Mouse (Mus musculus): ENCODE measurements around the gene Ppid.

DNA sequence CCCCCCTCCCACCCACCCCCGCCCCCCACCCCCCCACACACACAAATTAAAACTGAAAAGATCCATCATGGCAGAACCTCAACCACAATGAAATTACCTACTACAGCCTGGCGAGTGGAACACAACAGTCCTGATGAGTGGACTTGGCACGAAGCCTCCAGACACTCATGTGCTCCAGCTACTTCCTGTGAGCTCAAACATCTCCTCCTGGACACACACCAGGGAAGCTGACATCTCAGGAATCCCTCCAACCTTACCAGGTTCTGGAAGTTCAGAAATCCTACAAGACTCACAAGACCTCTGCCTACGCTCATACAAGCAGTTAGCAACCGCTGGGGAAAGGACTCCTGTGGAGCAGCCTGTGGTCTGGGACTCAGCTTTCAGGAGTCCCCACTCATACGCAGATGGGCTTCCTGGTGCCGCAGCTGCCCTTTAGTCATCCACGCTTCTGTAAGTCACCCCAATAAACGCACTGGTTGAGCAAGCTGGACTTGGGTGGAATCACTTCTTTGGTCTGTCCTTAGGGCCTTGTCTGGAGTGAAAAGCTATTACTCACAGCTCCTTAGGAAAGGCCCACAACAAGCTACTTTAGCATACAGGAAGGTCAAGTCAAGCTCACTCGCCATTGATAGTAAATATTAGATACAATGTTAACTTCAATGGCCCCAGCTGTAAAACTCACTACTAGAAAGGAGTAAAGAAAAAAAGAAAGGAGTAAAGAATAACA is 39.2 kb upstream of the Ppid start:
- TF ChIP-seq CTCF (IDR thresholded peaks at IDR 0.05; ENCODE audit: extremely low read depth, insufficient read length, insufficient replicate concordance, low read depth, low read length), result no peak
- TF ChIP-seq POLR2A (IDR thresholded peaks at IDR 0.05; ENCODE audit: low read depth, low read length), result no peak

Data from small intestine, adult 2 months (tissue).